Mouse (Mus musculus) cerebellum, adult 2 months (tissue): Measurements from ENCODE around the gene Hist1h1c.
"Not testable (repeated sequence)": the region's sequence is repeated elsewhere in the genome, so short reads cannot be mapped to it uniquely, and the experiment has no call there.

Experiments
- CTCF ChIP-seq: fragments of 200-500 bp; IDR thresholded peaks from 2 replicates; pipeline ENCODE4 v1.5.1; 2011; ENCODE audit warnings: low read depth, mild to moderate bottlenecking, control low read depth, low read length, moderate library complexity, borderline replicate concordance; ENCODE audit not compliant: insufficient read depth
- POLR2A ChIP-seq: fragments of 200-500 bp; IDR thresholded peaks from 2 replicates; pipeline ENCODE4 v1.6.1; 2011; ENCODE audit warnings: low read length, control low read depth, borderline replicate concordance; ENCODE audit not compliant: insufficient read depth

- TF ChIP-seq CTCF, result not testable (repeated sequence)
- TF ChIP-seq POLR2A, result peak; percentile 55; the same call in 1 of the 2 replicates
Observed at GRCm38 (mm10) chr13:23761871-23762821, 23.5 kb downstream of the Hist1h1c start, which contains the start of gene Hist1h3a.
